Mouse (Mus musculus): ENCODE measurements around the gene Epha8. TPM values are rescaled to one million over a fixed set of nuclear protein-coding genes. Genes with fewer than 3 reads are reported as not detected.

The Epha8 gene
- polyA plus RNA-seq, 1 experiment from 2014 or later = 0.84 TPM

DNA sequence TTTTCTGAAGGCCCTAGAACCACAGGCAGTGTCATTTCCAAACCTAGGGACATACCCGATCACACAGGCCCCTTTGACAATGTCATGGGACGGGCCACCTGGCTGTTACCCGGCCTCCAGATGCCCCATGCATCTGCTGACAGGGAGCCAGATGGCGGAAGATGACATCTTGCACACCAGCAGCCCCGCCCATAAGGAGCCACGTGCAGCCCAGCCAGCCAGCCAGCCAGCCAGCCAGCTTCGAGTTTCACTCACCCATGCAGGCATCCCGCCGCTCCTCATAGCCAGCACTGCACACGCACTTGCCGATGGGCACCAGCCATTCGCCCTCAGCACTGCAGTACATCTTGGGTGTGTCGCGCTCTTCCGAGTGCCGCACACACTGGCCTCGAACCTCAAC, 11.2 kb downstream of the Epha8 start:
- peaks cover 3% of the 10 kb centered on the region; the same call in 1 of the 2 replicates for H3K4me1 ChIP-seq (replicated peaks)
- no peak overlapping the region for H3K9ac ChIP-seq
- H3K9me3 ChIP-seq = no peaks in the 10 kb centered on the region
- no peaks in the 10 kb centered on the region for H3K36me3 ChIP-seq
- H3K27me3 ChIP-seq (replicated peaks) = peaks cover 21% of the 10 kb centered on the region
- H3K4me2 ChIP-seq (replicated peaks) = no peak overlapping the region
- ATAC-seq = no peak
- H3K4me3 ChIP-seq (replicated peaks) = no peak overlapping the region
- WGBS = 62% methylated on average over 17 of the region's 17 CpGs
- H3K27ac ChIP-seq = no peak overlapping the region

DNA sequence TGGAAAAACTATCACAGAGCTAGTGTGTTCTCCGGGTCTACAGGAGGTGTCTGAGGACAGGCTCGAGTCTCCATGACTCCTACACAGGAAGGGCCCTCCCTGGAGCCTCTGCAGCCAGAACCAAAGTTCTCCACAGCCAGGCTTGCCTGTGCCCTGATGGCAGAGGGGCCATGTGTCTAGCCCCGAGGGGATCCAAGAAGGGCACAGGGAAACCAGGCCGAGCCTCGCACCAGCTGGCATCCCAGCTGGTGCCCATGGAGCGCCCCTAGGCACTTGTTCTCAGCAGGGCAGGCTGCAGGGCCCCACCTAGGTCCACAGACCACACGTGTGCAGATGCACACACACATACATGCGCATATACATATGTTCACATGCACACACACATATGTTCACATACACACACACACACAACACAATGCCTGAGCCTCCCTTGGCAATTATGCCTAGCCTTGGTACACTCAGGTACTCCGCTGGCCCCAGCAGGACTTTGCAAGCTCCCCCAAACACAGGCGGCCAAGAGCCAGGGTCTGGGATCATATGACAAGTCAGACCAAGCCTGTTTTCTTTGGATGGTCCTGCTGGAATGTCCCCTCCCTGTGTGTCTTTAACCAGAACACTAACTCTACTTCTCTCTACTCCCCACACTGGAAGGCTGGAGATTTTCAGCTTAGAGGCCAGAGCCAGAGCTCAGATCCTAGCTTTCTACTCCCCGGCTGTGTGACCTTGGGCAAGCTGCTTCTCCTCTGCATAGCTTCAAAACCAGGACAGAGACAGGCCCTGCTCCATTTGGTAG, 11.9 kb downstream of the Epha8 start:
- H3K36me3 ChIP-seq = no peaks in the 10 kb centered on the region
- no peak overlapping the region for H3K4me3 ChIP-seq (replicated peaks)
- WGBS = 75% methylated on average over 11 of the region's 11 CpGs
- no peaks in the 10 kb centered on the region for H3K9me3 ChIP-seq
- H3K27me3 ChIP-seq (replicated peaks) = peaks cover 21% of the 10 kb centered on the region
- H3K4me1 ChIP-seq (replicated peaks) = peaks cover 3% of the 10 kb centered on the region; the same call in 1 of the 2 replicates
- H3K4me2 ChIP-seq (replicated peaks) = no peak overlapping the region
- ATAC-seq = no peak
- H3K9ac ChIP-seq = no peak overlapping the region
- H3K27ac ChIP-seq = no peak overlapping the region

DNA sequence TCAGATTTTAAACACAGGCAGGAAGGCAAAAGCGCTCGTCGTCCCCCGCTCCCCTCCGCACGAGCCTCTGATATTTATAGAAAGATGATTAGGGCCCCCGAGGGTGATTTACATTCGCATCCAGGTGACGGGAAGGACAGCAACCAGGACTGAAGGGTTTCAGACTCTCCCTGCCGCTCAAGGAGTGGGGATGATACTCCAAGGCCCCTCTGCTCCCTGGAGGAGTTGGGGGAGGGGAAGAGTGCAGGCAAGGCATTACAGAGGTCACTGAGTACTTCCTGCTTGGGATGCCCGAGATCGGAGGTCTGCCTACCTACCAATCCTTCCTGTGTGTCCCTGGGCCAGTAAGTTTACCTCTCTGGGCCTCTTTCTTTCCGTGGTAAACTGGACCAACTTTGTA, 13.4 kb downstream of the Epha8 start:
- Histone ChIP-seq H3K4me1 (replicated peaks) (peaks cover 3% of the 10 kb centered on the region; the same call in 1 of the 2 replicates), H3K27ac (no peak overlapping the region), H3K4me2 (replicated peaks) (no peak overlapping the region), H3K9me3 (no peaks in the 10 kb centered on the region), H3K4me3 (replicated peaks) (no peak overlapping the region), H3K27me3 (replicated peaks) (peaks cover 21% of the 10 kb centered on the region), H3K9ac (no peak overlapping the region), H3K36me3 (no peaks in the 10 kb centered on the region)
- 17% methylated on average over 13 of the region's 13 CpGs for WGBS
- no peak for ATAC-seq

DNA sequence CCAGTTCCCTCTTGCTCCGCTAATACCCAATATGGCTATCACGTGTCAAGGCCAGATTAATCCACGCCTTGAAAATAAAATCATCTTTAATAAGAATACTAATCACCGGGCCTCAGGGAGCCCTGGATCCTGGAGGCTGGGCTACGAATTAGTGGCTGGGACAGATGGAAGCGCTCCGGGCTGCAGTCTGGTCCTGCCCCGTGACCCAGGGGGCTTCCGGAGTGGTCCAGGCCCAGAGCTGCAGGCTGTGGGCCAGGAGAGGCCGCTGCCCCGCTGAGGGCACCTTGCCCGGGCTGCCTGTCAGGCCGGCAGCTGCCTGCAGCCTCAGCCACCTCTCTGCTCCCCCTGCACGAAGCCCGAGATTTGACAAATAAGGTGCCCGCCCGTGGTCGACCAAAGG, 13.9 kb downstream of the Epha8 start:
- ATAC-seq = peak; percentile 41; the same call in 1 of the 2 replicates
- Histone ChIP-seq H3K36me3 (no peaks in the 10 kb centered on the region), H3K4me3 (replicated peaks) (no peak overlapping the region), H3K27ac (no peak overlapping the region), H3K4me2 (replicated peaks) (0 out of 2 replicates have a peak overlapping the region, but pooled peaks have one; percentile 9), H3K9me3 (no peaks in the 10 kb centered on the region), H3K9ac (no peak overlapping the region), H3K27me3 (replicated peaks) (peaks cover 21% of the 10 kb centered on the region), H3K4me1 (replicated peaks) (peaks cover 3% of the 10 kb centered on the region; the same call in 1 of the 2 replicates)
- 20% methylated on average over 18 of the region's 18 CpGs for WGBS

DNA sequence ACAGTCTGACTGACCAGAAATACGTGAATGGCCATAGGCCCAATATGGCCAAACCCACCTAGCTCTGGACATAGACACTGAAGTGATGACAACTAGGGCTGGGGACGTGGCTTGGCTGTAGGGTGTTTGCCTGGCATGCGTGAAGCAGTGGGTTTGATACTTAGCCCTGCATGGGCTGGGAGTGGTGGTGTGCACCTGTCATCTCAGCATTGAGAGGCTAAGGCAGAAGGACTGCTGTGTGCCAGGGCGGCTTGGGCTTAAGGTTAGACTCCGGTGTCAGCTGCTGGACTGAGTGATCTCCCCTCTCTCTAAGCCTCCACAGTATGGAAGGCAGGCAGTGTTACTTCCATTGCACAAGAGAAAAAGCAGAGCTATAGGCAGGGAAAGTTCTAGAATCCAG, 18.7 kb downstream of the Epha8 start:
- no peak for ATAC-seq
- Histone ChIP-seq H3K27me3 (replicated peaks) (peaks cover 12% of the 10 kb centered on the region), H3K4me1 (replicated peaks) (peaks cover 3% of the 10 kb centered on the region; the same call in 1 of the 2 replicates), H3K4me3 (replicated peaks) (no peak overlapping the region), H3K9ac (no peak overlapping the region), H3K36me3 (no peaks in the 10 kb centered on the region), H3K9me3 (no peaks in the 10 kb centered on the region), H3K27ac (no peak overlapping the region), H3K4me2 (replicated peaks) (no peak overlapping the region)
- 88% methylated on average over 5 of the region's 5 CpGs for WGBS

DNA sequence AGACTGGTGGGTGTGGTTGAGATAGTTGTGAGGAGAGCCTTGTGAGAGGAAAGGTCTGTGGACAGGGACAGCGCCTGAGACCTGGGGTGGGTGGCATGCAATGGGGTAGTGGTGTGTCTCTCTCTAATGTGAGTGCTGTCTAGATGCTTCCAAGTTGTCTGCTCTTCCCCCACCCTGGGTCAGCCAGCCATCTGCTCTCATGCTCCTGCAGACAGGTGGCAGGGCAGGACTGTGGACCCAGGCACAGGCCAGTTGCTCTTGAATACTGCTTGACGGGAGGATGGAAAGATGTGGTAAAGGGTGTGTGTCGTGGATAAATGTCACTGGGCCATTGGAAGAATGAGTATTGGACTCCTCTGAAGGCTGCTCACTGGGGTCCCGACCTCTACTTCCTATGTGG, 19.3 kb downstream of the Epha8 start:
- Histone ChIP-seq H3K4me3 (replicated peaks) (no peak overlapping the region), H3K36me3 (no peaks in the 10 kb centered on the region), H3K9ac (no peak overlapping the region), H3K27ac (no peak overlapping the region), H3K4me2 (replicated peaks) (no peak overlapping the region), H3K9me3 (no peaks in the 10 kb centered on the region), H3K27me3 (replicated peaks) (peaks cover 7% of the 10 kb centered on the region), H3K4me1 (replicated peaks) (no peaks in the 10 kb centered on the region; the same call in 1 of the 2 replicates)
- 76% methylated on average over 4 of the region's 4 CpGs for WGBS
- no peak for ATAC-seq

DNA sequence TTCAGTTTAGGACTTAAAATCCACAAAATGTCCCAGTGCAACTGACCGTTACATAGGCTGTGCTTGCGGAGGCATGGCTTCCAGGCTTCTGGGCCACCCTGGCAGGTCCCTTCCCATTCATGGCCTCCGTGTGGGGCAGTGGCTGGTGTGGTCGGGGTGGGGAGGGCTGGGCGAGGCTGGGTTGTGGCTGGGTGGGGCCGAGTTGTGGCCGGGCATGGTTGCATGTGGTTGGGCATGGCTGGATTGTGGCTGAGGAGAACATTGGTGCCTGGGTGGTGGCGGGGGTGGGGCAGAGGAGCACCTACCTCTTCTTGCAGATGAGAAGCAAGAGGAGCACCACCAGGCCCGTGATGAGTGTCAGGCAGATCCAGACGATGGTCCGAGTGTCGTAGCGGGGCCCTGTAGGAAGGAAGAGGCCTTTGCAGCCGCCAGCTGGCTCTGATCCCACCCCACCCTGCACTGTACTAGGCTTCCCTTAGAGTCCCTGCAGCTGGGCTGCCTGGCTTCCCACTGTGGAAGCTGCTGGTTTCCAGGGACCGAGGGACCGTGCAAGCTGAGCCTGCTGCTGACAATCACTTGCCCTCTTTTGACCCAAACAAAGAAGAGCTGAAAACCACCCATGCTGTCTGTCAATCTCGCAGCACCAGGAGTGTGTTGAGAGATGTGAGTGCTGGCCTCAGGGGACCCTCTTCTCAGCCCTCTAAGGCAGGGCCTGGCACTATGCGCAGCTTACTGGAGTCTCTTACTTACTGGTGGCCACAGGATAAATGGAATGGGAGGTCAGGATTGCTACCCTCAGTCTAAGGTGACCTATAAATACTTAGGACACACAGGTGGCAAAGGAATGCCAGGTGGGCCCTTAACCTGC, 21.6 kb downstream of the Epha8 start:
- Histone ChIP-seq H3K4me3 (replicated peaks) (no peak overlapping the region), H3K27ac (no peak overlapping the region), H3K9me3 (no peaks in the 10 kb centered on the region), H3K9ac (no peak overlapping the region), H3K4me2 (replicated peaks) (no peak overlapping the region), H3K27me3 (replicated peaks) (no peaks in the 10 kb centered on the region), H3K36me3 (no peaks in the 10 kb centered on the region), H3K4me1 (replicated peaks) (no peaks in the 10 kb centered on the region)
- ATAC-seq = 0 out of 2 replicates have a peak, but pooled peaks have one; percentile 34
- 50% methylated on average over 18 of the region's 18 CpGs for WGBS

DNA sequence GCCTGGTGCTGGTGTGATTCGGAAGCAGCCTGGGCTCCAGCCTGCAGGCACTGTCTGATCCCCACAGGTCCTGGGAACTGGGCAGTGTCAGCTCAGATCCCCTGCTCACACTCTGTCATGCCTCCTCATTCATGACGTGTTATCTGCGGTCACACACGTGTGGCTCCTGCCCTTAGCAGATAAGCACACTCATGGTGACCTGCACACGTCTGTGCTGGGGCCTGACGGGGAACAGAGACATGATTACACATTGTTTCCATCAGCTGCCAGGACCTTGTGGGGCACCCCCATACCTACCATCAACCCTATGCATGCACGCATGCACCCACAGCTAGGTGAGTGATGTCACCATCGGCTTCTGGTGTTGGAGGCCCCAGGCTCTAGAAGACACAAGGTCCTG, 26.1 kb downstream of the Epha8 start:
- peaks cover 11% of the 10 kb centered on the region; the same call in 1 of the 2 replicates for H3K27me3 ChIP-seq (replicated peaks)

DNA sequence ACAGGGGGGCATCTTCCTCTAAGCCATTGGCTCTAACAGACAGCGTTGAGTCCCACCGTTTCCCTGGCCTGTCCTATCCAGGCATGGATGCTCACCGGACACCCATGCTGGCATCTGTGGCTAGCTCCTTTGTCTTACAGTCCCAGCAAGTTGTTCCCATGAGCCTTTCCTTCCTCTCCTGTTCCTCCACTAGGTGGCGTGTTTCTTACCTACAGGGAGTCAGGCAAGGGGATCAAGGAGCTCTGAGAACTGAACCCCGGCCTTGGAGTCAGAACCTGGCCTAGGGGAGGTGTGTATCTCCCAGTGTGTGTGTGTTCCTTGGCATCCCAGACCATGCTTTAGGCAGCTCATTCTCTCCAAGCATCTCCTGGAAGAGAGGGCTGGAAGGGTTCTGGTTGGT, 27.7 kb downstream of the Epha8 start:
- Histone ChIP-seq H3K27ac (no peak overlapping the region), H3K4me1 (replicated peaks) (no peaks in the 10 kb centered on the region), H3K4me3 (replicated peaks) (no peak overlapping the region), H3K27me3 (replicated peaks) (peaks cover 11% of the 10 kb centered on the region; the same call in 1 of the 2 replicates), H3K9me3 (no peaks in the 10 kb centered on the region), H3K4me2 (replicated peaks) (no peak overlapping the region), H3K9ac (no peak overlapping the region), H3K36me3 (no peaks in the 10 kb centered on the region)
- 12% methylated on average over 5 of the region's 5 CpGs for WGBS
- ATAC-seq = no peak

More for the DNA sequence above, 26.1 kb downstream of the Epha8 start:
- peak; percentile 34; the same call in 1 of the 2 replicates for ATAC-seq
- H3K36me3 ChIP-seq = no peaks in the 10 kb centered on the region
- no peak overlapping the region for H3K4me3 ChIP-seq (replicated peaks)
- H3K4me2 ChIP-seq (replicated peaks) = no peak overlapping the region
- no peaks in the 10 kb centered on the region for H3K4me1 ChIP-seq (replicated peaks)
- no peak overlapping the region for H3K27ac ChIP-seq
- H3K9ac ChIP-seq = no peak overlapping the region
- no peaks in the 10 kb centered on the region for H3K9me3 ChIP-seq
- 81% methylated on average over 8 of the region's 8 CpGs for WGBS

DNA sequence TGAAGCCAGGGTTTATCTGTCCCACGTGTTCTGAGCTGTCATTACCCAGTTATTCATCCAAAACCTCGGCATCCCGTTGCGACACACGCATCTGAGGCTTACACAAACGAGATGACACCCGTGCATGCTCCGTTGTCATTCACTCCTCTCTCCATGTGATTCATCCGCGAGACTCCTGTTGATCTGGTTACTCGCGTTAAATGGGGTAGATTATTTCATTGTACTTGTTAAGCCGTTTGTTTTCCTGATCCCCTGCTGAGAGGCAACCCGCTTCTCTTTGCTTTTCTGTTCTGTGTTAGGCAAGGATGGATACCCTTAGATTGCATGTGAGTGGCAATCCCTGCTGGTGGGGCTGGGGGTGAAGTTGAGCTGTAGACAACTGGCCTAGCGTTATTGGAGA, 30.8 kb downstream of the Epha8 start:
- no peaks in the 10 kb centered on the region for H3K9me3 ChIP-seq
- WGBS = 23% methylated on average over 15 of the region's 15 CpGs
- H3K4me3 ChIP-seq (replicated peaks) = no peak overlapping the region
- no peak overlapping the region for H3K9ac ChIP-seq
- no peak for ATAC-seq
- no peak overlapping the region for H3K4me2 ChIP-seq (replicated peaks)
- no peaks in the 10 kb centered on the region for H3K36me3 ChIP-seq
- H3K27ac ChIP-seq = no peak overlapping the region
- H3K27me3 ChIP-seq (replicated peaks) = peaks cover 13% of the 10 kb centered on the region; the same call in 1 of the 2 replicates
- H3K4me1 ChIP-seq (replicated peaks) = no peaks in the 10 kb centered on the region

DNA sequence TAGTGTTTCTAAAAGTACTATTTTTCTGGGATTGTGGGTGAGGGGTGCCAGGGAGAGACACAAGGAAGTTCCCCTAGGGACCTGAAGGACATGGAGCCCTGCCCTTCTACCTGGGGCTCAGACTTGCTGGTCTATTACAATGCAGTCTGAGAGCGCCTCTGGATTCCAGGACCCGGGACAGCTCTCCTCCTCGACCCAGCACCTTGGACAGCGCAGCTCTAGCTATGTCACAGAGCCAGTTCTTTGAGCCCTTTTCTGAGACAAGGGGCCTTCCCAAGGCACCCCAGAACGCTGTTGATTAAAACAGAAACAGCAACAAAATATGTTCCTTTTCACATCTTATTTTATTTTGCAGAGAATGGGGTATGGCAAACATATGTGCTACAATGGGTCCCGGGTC, 32.1 kb downstream of the Epha8 start:
- Histone ChIP-seq H3K4me1 (replicated peaks) (no peaks in the 10 kb centered on the region), H3K4me2 (replicated peaks) (no peak overlapping the region), H3K9ac (no peak overlapping the region), H3K27ac (no peak overlapping the region), H3K9me3 (no peaks in the 10 kb centered on the region), H3K4me3 (replicated peaks) (no peak overlapping the region), H3K36me3 (no peaks in the 10 kb centered on the region), H3K27me3 (replicated peaks) (peaks cover 13% of the 10 kb centered on the region; the same call in 1 of the 2 replicates)
- 6% methylated on average over 6 of the region's 6 CpGs for WGBS
- ATAC-seq = no peak

DNA sequence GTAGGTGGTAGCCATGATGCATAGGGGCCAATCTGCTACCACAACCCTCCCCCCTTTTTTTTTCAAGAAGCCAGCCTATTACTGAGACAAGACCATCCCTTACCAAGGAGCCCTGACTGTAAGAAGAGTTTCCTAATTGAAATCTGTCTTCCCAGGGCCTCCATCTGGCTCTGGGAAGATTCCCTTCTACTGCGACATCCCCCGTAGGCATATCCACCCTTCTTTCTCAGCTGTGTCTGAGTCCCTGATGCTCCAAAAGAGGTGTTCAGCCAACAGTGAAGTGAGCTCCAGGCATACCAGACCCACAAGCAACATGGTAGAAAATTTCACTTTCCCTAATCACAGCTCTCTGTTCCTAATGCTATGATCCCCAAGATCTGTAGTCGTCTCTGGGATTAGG, 37.1 kb downstream of the Epha8 start:
- no peaks in the 10 kb centered on the region for H3K4me1 ChIP-seq (replicated peaks)
- H3K9ac ChIP-seq = no peak overlapping the region
- no peak overlapping the region for H3K27ac ChIP-seq
- H3K4me3 ChIP-seq (replicated peaks) = no peak overlapping the region
- 71% methylated on average over 3 of the region's 3 CpGs for WGBS
- no peaks in the 10 kb centered on the region for H3K9me3 ChIP-seq
- ATAC-seq = no peak
- H3K36me3 ChIP-seq = no peaks in the 10 kb centered on the region
- H3K4me2 ChIP-seq (replicated peaks) = no peak overlapping the region
- peaks cover 6% of the 10 kb centered on the region; the same call in 1 of the 2 replicates for H3K27me3 ChIP-seq (replicated peaks)
